Mouse (Mus musculus) 3T3-L1 (cell line): ENCODE data around the gene Hipk4.
"Not testable (repeated sequence)": the region's sequence is repeated elsewhere in the genome, so short reads cannot be mapped to it uniquely, and the experiment has no call there.

Source experiments
- DNase-seq: peaks from one replicate; pipeline ENCODE4 v3.0.0-alpha.2; 2015; ENCODE audit warnings: low read depth, low spot score

Hipk4 gene

DNA sequence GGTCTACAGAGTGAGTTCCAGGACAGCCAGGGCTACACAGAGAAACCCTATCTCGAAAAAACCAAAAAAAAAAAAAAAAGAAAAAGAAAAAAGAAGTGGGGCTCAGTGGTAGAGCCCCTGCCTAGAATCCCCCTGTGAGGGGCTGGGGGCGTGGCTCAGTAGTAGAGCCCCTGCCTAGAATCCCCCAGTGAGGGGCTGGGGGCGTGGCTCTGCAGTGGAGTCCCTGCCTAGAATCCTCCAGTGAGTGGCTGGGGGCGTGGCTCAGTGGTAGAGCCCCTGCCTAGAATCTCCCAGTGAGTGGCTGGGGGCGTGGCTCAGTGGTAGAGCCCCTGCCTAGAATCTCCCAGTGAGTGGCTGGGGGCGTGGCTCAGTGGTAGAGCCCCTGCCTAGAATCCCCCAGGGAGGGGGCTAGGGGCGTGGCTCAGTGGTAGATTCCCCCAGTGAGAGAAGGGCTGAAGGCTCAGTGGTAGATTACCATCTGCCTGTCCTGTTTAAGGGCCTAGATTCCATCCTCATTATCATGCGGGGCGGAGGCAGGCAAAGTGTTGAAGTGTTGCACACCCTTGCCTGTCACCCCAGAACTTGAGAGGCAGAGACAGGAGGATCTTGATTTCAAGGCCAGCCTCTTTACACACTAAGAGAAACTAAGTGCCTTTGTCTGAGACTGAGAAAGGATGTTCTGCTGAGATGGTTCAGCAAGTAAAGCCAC, 28.3 kb upstream of the Hipk4 start:
- not testable (repeated sequence) for DNase-seq

- no peak for DNase-seq
These were observed 24.0 kb upstream of the Hipk4 start, which contains the start of gene Prx for GRCm38 (mm10) chr7:27499036-27499435. Gene Prx, plus strand, starts transcription at chr7:27499324.

DNA sequence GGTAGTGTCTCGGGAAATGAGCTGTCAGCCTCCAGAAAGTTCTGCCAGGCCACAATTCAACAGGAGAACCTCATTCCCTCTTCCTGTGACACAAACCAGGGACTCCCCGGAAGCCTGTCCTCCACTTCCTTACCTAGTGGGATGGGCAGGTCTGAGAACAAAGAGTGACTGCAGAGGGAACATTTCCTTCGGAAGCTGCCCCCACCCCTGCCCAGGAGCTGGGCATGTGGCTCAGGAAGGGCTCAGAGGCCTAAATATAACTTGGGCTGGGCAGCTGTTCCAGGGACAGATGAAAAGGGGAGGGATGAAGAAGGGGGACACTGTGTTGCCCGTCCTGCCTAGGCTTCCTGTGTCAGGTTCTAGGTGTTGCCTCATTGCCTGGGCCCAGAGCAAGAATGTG, 21.4 kb upstream of the Hipk4 start:
- DNase-seq, result no peak

DNA sequence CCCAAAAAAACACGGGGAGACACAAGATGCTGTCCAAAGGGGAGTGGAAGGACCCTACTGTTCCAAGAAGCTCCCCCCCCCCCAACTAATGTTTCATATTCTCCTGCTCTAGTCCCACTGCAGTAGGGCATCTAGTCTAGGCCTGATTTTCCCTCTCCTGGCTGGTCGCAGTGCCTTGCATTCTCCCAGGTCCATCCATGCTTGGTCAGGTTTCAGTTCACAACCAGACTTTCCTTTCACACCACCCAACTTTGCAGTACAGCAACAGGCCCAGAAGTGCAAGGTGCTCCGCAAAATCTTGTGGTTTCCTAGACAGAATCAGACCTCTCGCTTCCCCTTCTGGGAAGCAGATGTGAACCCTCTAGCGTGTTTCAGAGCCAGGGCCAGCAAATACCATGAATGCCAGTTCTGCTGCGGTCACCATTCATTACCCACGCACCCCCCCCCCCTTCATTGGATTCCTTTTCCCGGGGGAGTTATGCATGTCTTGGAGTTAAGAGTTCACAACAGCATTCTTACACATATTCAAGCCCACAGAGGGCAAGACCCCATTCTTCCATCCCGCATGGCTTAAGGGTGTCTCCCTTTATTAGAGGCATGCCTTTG, 16.2 kb upstream of the Hipk4 start:
- peak; percentile 85 for DNase-seq

DNA sequence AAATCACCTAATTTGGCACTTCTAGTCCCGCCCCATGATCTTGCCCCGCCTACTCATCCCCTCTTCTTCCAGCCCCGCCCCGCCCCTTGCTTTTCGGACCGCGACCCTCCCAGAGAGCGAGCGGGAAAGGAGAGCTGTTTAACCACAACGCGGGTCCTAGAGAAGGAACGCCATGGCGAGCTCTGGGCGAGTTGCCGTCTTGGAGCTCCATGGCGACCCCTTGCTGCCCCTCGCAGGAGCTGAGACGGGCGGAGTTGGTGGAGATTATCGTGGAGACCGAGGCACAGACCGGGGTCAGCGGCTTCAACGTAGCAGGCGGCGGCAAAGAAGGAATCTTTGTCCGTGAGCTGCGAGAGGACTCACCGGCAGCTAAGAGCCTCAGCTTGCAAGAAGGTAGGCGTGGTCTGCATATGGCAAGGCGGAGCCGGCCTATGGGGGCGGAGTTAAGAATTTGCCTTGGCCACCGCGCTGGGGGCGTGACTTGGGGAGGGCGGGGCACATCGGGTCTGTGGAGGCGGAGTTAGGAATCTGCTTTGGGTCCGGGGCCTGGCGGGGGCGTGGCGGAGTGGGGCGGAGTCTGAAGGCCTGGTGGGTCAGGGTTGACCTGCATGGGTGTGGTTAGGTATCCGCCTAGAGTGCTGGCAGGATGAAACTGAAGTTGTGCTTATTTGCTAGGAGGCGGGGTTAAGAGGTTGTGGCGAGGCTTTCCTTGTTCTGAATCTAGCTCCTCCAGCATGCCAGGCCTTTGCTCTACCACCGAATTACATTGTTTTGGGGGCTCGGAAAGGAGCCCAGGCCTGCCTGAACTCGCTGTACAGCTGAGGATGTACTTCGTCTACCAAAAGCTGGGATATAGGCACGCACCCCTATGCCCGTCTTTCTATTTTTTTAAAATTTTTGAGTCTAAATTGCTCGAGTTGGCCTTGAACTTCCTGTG, 15.1 kb upstream of the Hipk4 start:
- peak; percentile 94 for DNase-seq

DNA sequence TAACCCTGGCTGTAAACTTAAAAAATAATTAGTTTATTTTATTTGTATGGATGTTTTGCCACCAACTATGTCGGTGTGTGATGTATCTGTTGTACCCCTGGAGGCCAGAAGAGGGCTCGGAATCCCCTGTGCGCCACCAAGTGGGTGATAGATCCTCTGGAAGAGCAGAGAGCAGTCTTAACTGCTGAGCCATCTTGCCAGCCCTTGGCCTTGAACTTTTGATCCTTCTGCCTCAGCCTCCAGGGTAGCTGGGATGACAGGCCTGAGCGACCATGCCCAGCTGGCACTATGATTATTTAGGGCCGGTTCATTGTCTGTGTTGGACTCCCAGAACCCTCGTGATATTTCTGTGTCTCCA, 14.4 kb upstream of the Hipk4 start:
- peak; percentile 83 for DNase-seq

DNA sequence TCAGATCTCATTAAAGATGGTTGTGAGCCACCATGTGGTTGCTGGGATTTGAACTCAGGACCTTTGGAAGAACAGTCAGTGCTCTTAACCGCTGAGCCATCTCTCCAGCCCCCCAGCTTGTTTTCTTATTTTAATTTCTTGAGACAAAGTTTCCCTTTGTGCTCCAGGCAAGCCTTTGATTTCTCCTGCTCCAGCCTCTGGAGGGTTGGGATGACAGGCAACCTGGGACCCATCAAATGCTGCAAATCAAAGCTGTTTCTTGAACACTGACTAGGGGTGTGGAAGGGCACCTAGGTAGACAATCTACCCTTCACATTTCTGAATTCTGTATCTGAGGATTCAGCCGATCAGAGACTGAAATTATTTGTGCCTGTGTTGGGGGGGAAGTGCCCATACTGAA, 12.3 kb upstream of the Hipk4 start:
- DNase-seq, result no peak

DNA sequence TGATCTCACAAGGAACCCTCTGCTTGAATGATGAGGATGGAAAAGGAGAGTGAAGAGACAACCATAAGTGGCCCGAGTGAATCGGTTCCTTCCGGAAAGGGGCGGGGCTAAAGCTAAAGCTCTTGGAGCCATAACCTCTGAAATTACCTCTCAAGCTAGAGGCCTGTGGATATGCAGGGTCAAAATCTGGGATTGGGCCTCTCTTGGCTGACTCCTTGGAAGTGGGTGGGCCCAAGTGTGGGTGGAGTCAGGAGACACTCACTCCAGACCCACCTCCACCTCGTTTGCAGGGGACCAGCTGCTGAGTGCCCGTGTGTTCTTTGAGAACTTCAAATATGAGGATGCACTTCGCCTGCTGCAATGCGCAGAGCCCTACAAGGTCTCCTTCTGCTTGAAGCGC, 8.1 kb upstream of the Hipk4 start:
- DNase-seq, result no peak

GRCm38 (mm10) chr7:27518314-27518713, 4.8 kb upstream of the Hipk4 start:
- DNase-seq, result no peak

GRCm38 (mm10) chr7:27520104-27520503, 3.0 kb upstream of the Hipk4 start:
- DNase-seq, result no peak

- no peak for DNase-seq
These were observed 2.5 kb upstream of the Hipk4 start for GRCm38 (mm10) chr7:27520599-27520998.

DNA sequence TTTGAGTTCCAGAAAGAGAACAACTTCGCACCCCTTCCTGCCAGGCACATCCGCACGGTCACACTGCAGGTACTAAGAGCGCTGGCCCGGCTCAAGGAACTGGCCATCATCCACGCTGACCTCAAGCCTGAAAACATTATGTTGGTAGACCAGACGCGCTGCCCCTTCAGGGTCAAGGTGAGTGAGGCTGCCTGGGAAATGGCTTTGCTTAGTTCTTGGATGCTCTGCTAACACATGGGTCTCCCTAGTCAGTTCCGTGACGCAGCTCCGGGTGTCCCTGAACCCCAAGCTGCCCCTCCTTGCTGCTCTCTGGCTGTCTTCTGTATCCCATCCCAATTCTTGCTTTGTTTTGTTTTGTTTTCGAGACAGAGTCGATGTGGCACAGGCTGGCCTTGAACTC, 738 bp downstream of the Hipk4 start:
- DNase-seq, result no peak

DNA sequence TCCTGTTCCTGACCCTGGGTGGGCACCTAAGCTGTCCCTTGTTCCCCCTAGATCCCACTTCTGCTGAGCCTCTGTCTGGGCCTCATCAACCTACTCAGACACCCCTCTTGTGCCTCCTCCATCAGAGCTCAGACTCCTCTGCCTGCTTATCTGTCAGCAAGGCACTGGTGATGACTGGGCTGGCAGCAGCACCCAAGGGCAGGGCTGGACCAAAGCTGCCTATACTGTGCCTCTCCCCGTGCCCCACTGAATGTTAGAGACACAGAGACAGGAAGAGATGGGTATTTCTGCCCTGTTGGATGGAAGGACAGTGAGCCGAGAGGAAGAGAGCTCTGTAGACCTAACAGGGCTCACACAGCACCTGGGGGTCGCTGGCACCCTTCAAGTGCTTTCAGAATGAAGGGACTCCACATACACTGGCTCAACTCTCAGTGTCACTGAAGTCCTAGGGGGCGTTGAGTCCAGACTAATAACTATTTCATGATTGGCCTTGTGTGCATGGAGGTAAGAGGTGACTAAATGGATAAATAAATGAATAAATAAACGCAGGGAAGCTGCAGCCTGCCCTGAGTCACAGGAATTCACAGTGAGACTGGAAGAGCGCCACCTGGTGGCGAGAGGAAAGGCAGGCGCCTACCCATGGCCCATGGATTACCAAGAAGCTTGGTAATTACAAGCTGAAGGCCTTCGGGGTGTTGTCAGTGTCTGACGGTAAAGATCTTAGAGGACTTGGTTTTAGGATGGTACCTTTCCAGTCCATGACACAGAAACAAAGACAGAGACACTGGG, 3.2 kb downstream of the Hipk4 start:
- DNase-seq, result peak; percentile 83

DNA sequence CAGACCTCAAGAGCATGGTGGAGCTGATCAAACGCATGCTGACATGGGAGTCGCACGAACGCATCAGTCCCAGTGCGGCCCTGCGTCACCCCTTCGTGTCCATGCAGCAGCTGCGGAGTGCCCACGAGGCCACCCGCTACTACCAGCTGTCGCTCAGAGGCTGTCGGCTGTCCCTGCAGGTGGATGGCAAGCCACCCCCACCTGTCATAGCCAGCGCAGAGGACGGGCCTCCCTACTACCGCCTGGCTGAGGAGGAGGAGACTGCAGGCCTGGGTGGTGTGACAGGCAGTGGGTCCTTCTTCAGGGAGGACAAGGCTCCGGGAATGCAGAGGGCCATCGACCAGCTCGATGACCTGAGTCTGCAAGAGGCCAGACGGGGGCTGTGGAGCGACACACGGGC, 6.0 kb downstream of the Hipk4 start:
- DNase-seq, result no peak

- no peak for DNase-seq
These were observed 7.9 kb downstream of the Hipk4 start for GRCm38 (mm10) chr7:27530937-27531336.

DNA sequence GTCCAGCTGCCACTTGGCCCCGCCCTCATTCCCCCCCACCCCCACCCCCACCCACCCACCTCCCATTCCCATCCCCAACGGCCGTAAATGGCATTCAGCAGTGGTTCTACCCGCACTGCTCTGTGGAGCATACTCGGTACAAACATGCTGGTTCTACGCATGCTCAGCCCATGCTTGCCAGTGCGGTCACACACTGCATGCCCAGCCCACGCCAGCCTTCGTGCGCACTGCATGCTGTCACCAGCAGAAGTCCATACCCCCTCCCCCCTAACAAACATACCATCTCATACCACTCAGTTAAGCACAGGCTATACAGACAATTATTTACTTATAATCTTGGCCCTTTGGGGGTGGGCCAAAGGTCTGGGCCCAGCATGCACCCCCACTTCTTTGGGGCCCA, 8.6 kb downstream of the Hipk4 start:
- no peak for DNase-seq

GRCm38 (mm10) chr7:27532480-27533050, 9.5 kb downstream of the Hipk4 start:
- no peak for DNase-seq

DNA sequence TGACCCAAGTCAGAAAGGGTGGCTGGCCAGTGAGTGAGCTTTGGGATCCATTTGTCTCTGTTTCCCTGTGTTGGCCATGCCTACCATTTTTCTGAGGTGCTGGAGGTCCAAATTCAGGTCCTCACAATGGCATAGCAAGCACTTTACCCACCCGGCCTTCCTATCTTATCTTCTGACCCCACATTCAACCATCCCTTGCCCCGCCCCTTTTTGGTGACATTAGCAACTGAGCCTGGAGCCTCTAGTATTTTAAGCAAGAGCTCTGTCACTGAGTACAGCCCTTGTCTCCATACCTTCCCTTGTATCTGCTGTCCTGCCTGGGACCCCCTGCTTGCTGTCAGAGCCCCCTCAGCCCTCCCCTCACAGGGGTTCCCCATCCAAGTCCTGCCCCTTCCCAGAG, 12.3 kb downstream of the Hipk4 start:
- no peak for DNase-seq

- DNase-seq, result no peak
These were observed 13.6 kb downstream of the Hipk4 start for GRCm38 (mm10) chr7:27536618-27537017.

GRCm38 (mm10) chr7:27537998-27538397, 14.9 kb downstream of the Hipk4 start:
- DNase-seq, result no peak

DNA sequence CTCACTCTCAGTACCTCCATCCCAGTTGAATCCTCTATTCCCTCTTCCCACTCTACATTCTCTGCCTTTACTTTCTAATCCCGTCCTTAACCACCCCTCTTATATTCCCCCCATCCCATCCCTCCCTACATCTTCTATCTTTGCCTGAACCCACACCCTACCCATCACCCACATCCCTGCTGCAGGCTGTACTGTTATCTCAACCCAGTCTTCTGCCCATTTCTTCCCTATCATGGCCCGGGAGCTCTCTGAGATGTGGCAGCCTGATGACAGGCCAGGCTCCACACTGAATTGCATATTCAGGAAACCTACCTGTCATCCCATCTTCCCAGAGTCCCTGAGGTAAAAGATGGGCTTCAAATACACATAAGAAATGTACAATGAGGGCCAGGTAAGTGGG, 15.7 kb downstream of the Hipk4 start:
- no peak for DNase-seq
